Mouse (Mus musculus) ES-E14 (cell line): ENCODE results near the gene Slc48a1. TPM values are rescaled to one million over a fixed set of nuclear protein-coding genes. Genes with fewer than 3 reads are reported as not detected.

Source experiments
- DNase-seq: peaks from one replicate; pipeline ENCODE4 v3.0.0-alpha.2; 2013; ENCODE audit warnings: low read depth, low spot score
- H3K27ac ChIP-seq: 2 replicates; pipeline ENCODE4 v1.5.1; 2012; ENCODE audit warnings: low read depth, mild to moderate bottlenecking, low read length, moderate library complexity, mixed read lengths; ENCODE audit not compliant: poor library complexity, insufficient read depth, severe bottlenecking
- H3K36me3 ChIP-seq: 2 replicates; pipeline ENCODE4 v1.6.1; 2012; ENCODE audit warnings: mild to moderate bottlenecking, low read length, moderate library complexity, mixed read lengths; ENCODE audit not compliant: control insufficient read depth, poor library complexity, insufficient read depth, severe bottlenecking
- H3K4me1 ChIP-seq, 2 experiments: fragments of 150-350 bp in 1 of 2; sonication (generic) in 1 of 2; 2 replicates each; pipeline ENCODE4 v1.6.1; 2012; ENCODE audit warnings: low read length in 2 of 2, mild to moderate bottlenecking in 1 of 2, mixed read lengths in 1 of 2; ENCODE audit not compliant: control insufficient read depth in 2 of 2, insufficient read depth in 2 of 2, poor library complexity in 1 of 2
- H3K4me3 ChIP-seq, 2 experiments: fragments of 150-350 bp in 1 of 2; sonication (generic) in 1 of 2; 2 replicates each; pipeline ENCODE4 v1.5.1; 2012; ENCODE audit warnings: low read length in 2 of 2, low read depth in 1 of 2, mild to moderate bottlenecking in 1 of 2, mixed read lengths in 1 of 2; ENCODE audit not compliant: insufficient read depth in 1 of 2, poor library complexity in 1 of 2, severe bottlenecking in 1 of 2
- H3K9ac ChIP-seq: 2 replicates; pipeline ENCODE4 v1.6.1; 2012; ENCODE audit warnings: low read depth, mild to moderate bottlenecking, low read length, mixed read lengths; ENCODE audit not compliant: poor library complexity, insufficient read depth, severe bottlenecking
- H3K9me3 ChIP-seq: fragments of 150-350 bp; sonication (generic); 2 replicates; pipeline ENCODE4 v1.6.1; 2012; ENCODE audit warnings: low read depth, mild to moderate bottlenecking, low read length; ENCODE audit not compliant: control insufficient read depth, insufficient read depth
- CHD2 ChIP-seq: IDR thresholded peaks from 2 replicates; pipeline ENCODE4 v1.6.1; 2014; ENCODE audit warnings: mild to moderate bottlenecking, low read depth, low read length, inconsistent platforms
- HCFC1 ChIP-seq: IDR thresholded peaks from 2 replicates; pipeline ENCODE4 v1.6.1; 2012; ENCODE audit warnings: low read length, inconsistent platforms, borderline replicate concordance; ENCODE audit not compliant: insufficient read depth
- MAFK ChIP-seq: IDR thresholded peaks from 2 replicates; pipeline ENCODE4 v1.6.1; 2014; ENCODE audit warnings: mild to moderate bottlenecking, low read depth, low read length, inconsistent platforms; ENCODE audit not compliant: insufficient read depth
- ZC3H11A ChIP-seq: IDR thresholded peaks from 2 replicates; pipeline ENCODE4 v1.6.1; 2012; ENCODE audit warnings: low read depth, mild to moderate bottlenecking, inconsistent platforms, low read length, borderline replicate concordance
- ZNF384 ChIP-seq: IDR thresholded peaks from 2 replicates; pipeline ENCODE4 v1.6.1; 2012; ENCODE audit warnings: low read depth, low read length, inconsistent platforms
- in situ Hi-C, 2 experiments: fragments of 600-800 bp; cut with MboI; formaldehyde crosslinking; loops; one replicate each; pipeline ENCODE4 v1.15.1; 2025; ENCODE audit warnings: low sequenced_read_pairs in 2 of 2, inconsistent platforms in 1 of 2; ENCODE audit not compliant: unreplicated experiment in 2 of 2
- total RNA-seq: library from RNA; depleted of rRNA; stranded (reverse); fragments of 300-350 nt; gene quantifications from 2 replicates; pipeline ENCODE4 v1.2.3, GENCODE M21; 2012

Slc48a1 gene
- total RNA-seq, 1 experiment, result 18.6 TPM

DNA sequence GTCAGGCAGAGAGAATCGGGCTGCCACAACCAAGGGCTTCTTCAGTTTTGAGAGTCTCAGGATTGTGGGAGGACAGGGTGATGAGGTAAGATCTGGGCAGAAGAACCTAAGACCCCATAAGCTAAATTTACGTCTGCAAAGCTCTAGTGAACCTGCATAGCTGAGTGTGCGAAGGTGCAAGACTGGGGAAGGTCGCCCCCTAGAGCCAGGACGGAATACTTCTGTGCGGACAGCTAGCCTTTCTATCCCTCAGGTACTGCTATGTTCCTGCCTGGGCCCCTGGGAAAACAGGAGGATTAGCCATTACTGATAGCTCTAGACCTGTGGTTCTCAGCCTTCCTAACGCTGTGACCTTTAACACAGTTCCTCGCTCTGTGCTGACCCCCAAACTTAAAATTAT lies 1.8 kb upstream of the Slc48a1 start:
- DNase-seq, result no peak
- TF ChIP-seq HCFC1 (no peak), MAFK (peak; percentile 41; the same call in 1 of the 2 replicates)
- in situ Hi-C loops, result no loop called here
- Histone ChIP-seq H3K4me1 (no peaks in the 10 kb centered on the region), H3K9ac (no peak overlapping the region), H3K27ac (no peak overlapping the region), H3K9me3 (no peaks in the 10 kb centered on the region), H3K4me3 (no peak overlapping the region), H3K36me3 (no peaks in the 10 kb centered on the region)

DNA sequence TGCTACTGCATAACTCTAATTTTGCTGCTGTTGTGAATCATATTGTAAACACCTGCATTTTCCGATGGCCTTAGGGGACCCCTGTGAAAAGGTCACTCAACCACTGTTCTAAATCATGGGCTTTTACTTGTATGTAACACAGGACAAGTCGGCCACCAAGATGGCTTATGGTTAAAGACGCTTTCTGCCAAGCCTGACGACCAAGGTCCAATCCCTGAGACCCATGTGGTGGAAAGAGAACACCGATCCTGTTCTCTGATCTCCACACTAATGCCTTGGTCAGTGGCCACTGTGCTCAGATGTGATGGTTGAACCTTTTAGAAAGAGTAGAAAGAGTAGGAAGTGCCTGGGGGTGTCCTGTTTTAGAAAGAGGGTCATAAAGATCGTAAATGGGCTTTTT lies 1.4 kb upstream of the Slc48a1 start:
- in situ Hi-C loops, result no loop called here
- TF ChIP-seq ZC3H11A (no peak), HCFC1 (no peak), CHD2 (no peak), MAFK (no peak), ZNF384 (no peak)
- H3K36me3 ChIP-seq, result no peaks in the 10 kb centered on the region
- no peaks in the 10 kb centered on the region for H3K4me1 ChIP-seq
- H3K27ac ChIP-seq, result no peak overlapping the region
- H3K9ac ChIP-seq, result no peak overlapping the region
- no peak overlapping the region for H3K4me3 ChIP-seq
- DNase-seq, result no peak
- no peaks in the 10 kb centered on the region for H3K9me3 ChIP-seq

GRCm38 (mm10) chr15:97779576-97779975 lies 1.3 kb downstream of the Slc48a1 start:
- no peak for DNase-seq
- no peak overlapping the region for H3K27ac ChIP-seq
- no peaks in the 10 kb centered on the region for H3K36me3 ChIP-seq
- no peak overlapping the region for H3K4me3 ChIP-seq
- TF ChIP-seq MAFK (no peak), CHD2 (no peak), HCFC1 (no peak), ZC3H11A (no peak), ZNF384 (no peak)
- H3K9me3 ChIP-seq, result no peaks in the 10 kb centered on the region
- H3K9ac ChIP-seq, result no peak overlapping the region
- in situ Hi-C loops, result no loop called here
- H3K4me1 ChIP-seq, result no peaks in the 10 kb centered on the region

GRCm38 (mm10) chr15:97780611-97781031 lies 2.3 kb downstream of the Slc48a1 start:
- H3K4me3 ChIP-seq, result no peak overlapping the region
- H3K9me3 ChIP-seq, result no peaks in the 10 kb centered on the region
- H3K27ac ChIP-seq, result no peak overlapping the region
- in situ Hi-C loops, result no loop called here
- H3K36me3 ChIP-seq, result no peaks in the 10 kb centered on the region
- H3K9ac ChIP-seq, result no peak overlapping the region
- no peak for DNase-seq
- TF ChIP-seq CHD2 (no peak), MAFK (no peak)
- H3K4me1 ChIP-seq, result peaks cover 0 to 2% of the 10 kb centered on the region in 2 experiments; a peak in 1 of 4 replicates

GRCm38 (mm10) chr15:97781961-97782748 lies 3.8 kb downstream of the Slc48a1 start:
- in situ Hi-C loops, result no loop called here
- Histone ChIP-seq H3K36me3 (no peaks in the 10 kb centered on the region), H3K27ac (no peak overlapping the region), H3K9ac (no peak overlapping the region; the same call in 1 of the 2 replicates), H3K9me3 (no peaks in the 10 kb centered on the region), H3K4me3 (peak overlapping the region; percentile 43 to 47), H3K4me1 (peaks cover 2 to 16% of the 10 kb centered on the region in 2 experiments; a peak in 3 of 4 replicates)
- no peak for DNase-seq
- TF ChIP-seq MAFK, result no peak
- no peak for TF ChIP-seq ZNF384
- no peak for TF ChIP-seq HCFC1
- no peak for TF ChIP-seq ZC3H11A
- TF ChIP-seq CHD2, result no peak
